Mouse (Mus musculus) heart, embryonic 13.5 days (tissue): ENCODE results near the gene Ifitm5. TPM values are rescaled to one million over a fixed set of nuclear protein-coding genes. Genes with fewer than 3 reads are reported as not detected.

Experiments used
- ATAC-seq: fragments of 200-750 bp; cut with Nextera tagmentation; 2 replicates; pipeline ENCODE4 v1.8.0; 2017; ENCODE audit warnings: moderate TSS enrichment; ENCODE audit not compliant: insufficient number of reproducible peaks, low FRiP score, low TSS enrichment; ENCODE audit errors: extremely low read depth
- H3K27ac ChIP-seq: fragments of 300-500 bp; sonication (generic); replicated peaks from 2 replicates; pipeline ENCODE4 v1.5.1; 2015; ENCODE audit warnings: moderate library complexity, mild to moderate bottlenecking, inconsistent platforms
- H3K27me3 ChIP-seq: fragments of 300-500 bp; sonication (generic); replicated peaks from 2 replicates; pipeline ENCODE4 v1.6.1; 2015; ENCODE audit warnings: mild to moderate bottlenecking, inconsistent platforms
- H3K36me3 ChIP-seq: fragments of 300-500 bp; sonication (generic); 2 replicates; pipeline ENCODE4 v1.6.1; 2015; ENCODE audit warnings: mild to moderate bottlenecking, inconsistent platforms
- H3K4me1 ChIP-seq: fragments of 300-500 bp; sonication (generic); 2 replicates; pipeline ENCODE4 v1.6.1; 2015; ENCODE audit warnings: inconsistent platforms
- H3K4me2 ChIP-seq: fragments of 300-500 bp; sonication (generic); 2 replicates; pipeline ENCODE4 v1.6.1; 2015; ENCODE audit warnings: inconsistent platforms, mild to moderate bottlenecking, moderate library complexity
- H3K4me3 ChIP-seq: fragments of 300-500 bp; sonication (generic); 2 replicates; pipeline ENCODE4 v1.5.1; 2015; ENCODE audit warnings: moderate library complexity, mild to moderate bottlenecking, inconsistent platforms
- H3K9ac ChIP-seq: fragments of 300-500 bp; sonication (generic); 2 replicates; pipeline ENCODE4 v1.6.1; 2015; ENCODE audit warnings: inconsistent platforms, mild to moderate bottlenecking, moderate library complexity
- H3K9me3 ChIP-seq: fragments of 300-500 bp; sonication (generic); 2 replicates; pipeline ENCODE4 v1.6.1; 2016; ENCODE audit warnings: inconsistent platforms
- WGBS: fragments of 180-500 bp; shearing (Covaris S2); methylation state at CpG from one replicate; pipeline ENCODE4 v1.1.7; 2015; ENCODE audit warnings: mixed read lengths; 5-methylcytosine and 5-hydroxymethylcytosine counted together
- polyA plus RNA-seq: library from polyadenylated mRNA; unstranded; fragments of >200 nt; fragmentation: Nextera tagmentation; extraction: Ambion mirVana; gene quantifications from 2 replicates; pipeline ENCODE4 v1.2.1, GENCODE M21; 2015

Gene Ifitm5
- polyA plus RNA-seq, 1 experiment from 2014 or later, result 1.2 TPM

GRCm38 (mm10) chr7:140951051-140951450, 960 bp upstream of the Ifitm5 start:
- peak overlapping the region; percentile 22 for H3K27ac ChIP-seq
- 0 out of 2 replicates have a peak overlapping the region, but pooled peaks have one; percentile 1 for H3K4me2 ChIP-seq

GRCm38 (mm10) chr7:140949255-140949654, 836 bp downstream of the Ifitm5 start:
- Histone ChIP-seq H3K4me1 (peaks cover 67% of the 10 kb centered on the region), H3K27ac (no peak overlapping the region), H3K9me3 (no peaks in the 10 kb centered on the region), H3K36me3 (peaks cover 61% of the 10 kb centered on the region), H3K27me3 (no peaks in the 10 kb centered on the region), H3K4me3 (no peak overlapping the region), H3K9ac (no peak overlapping the region), H3K4me2 (no peak overlapping the region)
- 72% methylated on average over 6 of the region's 6 CpGs for WGBS
- ATAC-seq, result no peak

More at GRCm38 (mm10) chr7:140951051-140951450, 960 bp upstream of the Ifitm5 start:
- 37% methylated on average over 8 of the region's 8 CpGs for WGBS
- Histone ChIP-seq H3K4me3 (no peak overlapping the region), H3K9ac (peak overlapping the region; percentile 34; the same call in 1 of the 2 replicates), H3K27me3 (no peaks in the 10 kb centered on the region), H3K36me3 (peaks cover 48% of the 10 kb centered on the region), H3K4me1 (peaks cover 74% of the 10 kb centered on the region), H3K9me3 (no peaks in the 10 kb centered on the region)
- ATAC-seq, result no peak

DNA sequence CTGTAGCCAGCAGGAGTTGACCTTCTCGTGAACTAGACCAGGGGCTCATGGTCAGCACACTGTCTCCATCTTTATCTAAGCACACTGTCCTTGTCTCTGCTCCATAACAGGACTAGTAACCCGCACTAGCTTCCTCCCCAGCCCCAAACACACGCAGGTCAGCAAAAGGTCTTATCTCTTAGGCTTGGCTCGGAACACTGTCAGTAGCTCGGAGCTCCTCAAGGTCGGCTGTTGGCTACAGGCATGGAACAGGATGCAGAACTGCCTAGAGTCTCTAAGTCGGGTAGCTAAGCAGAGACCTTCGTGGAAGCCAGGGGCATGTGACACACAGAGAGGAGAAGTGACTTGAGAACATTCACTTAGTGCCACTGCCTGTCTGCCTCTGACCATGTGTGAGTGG, 1.9 kb downstream of the Ifitm5 start:
- H3K4me3 ChIP-seq, result no peak overlapping the region
- peaks cover 58% of the 10 kb centered on the region for H3K36me3 ChIP-seq
- peaks cover 59% of the 10 kb centered on the region for H3K4me1 ChIP-seq
- H3K9ac ChIP-seq, result 0 out of 2 replicates have a peak overlapping the region, but pooled peaks have one; percentile 19
- 41% methylated on average over 8 of the region's 8 CpGs for WGBS
- H3K9me3 ChIP-seq, result no peaks in the 10 kb centered on the region
- no peak for ATAC-seq
- H3K27ac ChIP-seq, result peak overlapping the region; percentile 71
- H3K27me3 ChIP-seq, result no peaks in the 10 kb centered on the region
- H3K4me2 ChIP-seq, result no peak overlapping the region

DNA sequence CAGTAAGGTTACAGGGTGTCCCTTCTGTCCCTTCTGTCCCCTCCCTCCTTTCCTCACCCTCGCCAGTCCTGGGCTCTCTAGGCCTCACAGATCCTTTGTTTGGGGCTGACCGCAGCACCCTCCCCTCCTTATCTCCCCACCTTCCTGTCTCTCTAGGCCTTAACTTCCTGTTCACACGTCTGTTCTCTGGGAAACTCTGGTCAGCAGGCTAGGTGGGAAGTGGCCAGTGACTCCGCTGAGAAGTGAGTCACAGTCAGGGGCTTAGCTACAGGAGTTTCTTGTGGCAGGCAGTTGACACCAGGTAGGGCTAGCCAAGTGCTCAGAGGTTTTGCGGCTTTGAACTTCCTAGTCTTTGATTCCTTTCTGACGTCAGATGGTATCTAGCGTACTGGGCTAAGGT, 3.1 kb downstream of the Ifitm5 start:
- H3K4me1 ChIP-seq, result peaks cover 62% of the 10 kb centered on the region
- no peak for ATAC-seq

GRCm38 (mm10) chr7:140946311-140946710, 3.8 kb downstream of the Ifitm5 start:
- H3K4me2 ChIP-seq, result no peak overlapping the region
- H3K9ac ChIP-seq, result no peak overlapping the region
- H3K27ac ChIP-seq, result peak overlapping the region; percentile 71
- no peak for ATAC-seq
- peaks cover 52% of the 10 kb centered on the region for H3K36me3 ChIP-seq
- no peaks in the 10 kb centered on the region for H3K27me3 ChIP-seq
- H3K4me3 ChIP-seq, result no peak overlapping the region
- H3K9me3 ChIP-seq, result no peaks in the 10 kb centered on the region
- peaks cover 57% of the 10 kb centered on the region for H3K4me1 ChIP-seq
- WGBS, result 83% methylated on average over 10 of the region's 10 CpGs

More for the DNA sequence above, 3.1 kb downstream of the Ifitm5 start:
- H3K9ac ChIP-seq, result peak overlapping the region; percentile 2; the same call in 1 of the 2 replicates
- peak overlapping the region; percentile 71 for H3K27ac ChIP-seq
- no peaks in the 10 kb centered on the region for H3K27me3 ChIP-seq
- no peak overlapping the region for H3K4me2 ChIP-seq
- H3K36me3 ChIP-seq, result peaks cover 52% of the 10 kb centered on the region
- 34% methylated on average over 7 of the region's 7 CpGs for WGBS
- H3K4me3 ChIP-seq, result no peak overlapping the region
- H3K9me3 ChIP-seq, result no peaks in the 10 kb centered on the region

DNA sequence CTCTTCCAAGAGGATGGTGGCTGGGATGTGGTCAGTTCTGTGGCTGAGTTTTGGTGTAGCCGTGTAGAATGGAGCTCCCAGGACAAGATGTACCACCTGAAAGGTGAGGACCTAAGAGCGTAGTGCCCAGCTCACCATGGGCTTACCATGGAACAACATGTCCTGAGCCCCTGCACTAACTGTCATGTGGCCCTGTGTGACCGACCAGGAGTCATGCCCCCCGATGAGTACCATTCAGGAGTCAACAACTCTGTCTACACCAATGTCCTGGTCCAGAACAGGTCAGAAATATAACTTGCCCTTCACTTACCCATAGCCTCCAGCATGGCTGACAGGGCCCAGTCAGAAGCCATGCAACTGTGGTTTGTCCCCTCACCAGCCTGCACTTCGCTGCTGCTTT, 4.8 kb downstream of the Ifitm5 start:
- Histone ChIP-seq H3K4me3 (no peak overlapping the region), H3K27ac (no peak overlapping the region), H3K4me2 (no peak overlapping the region), H3K9ac (no peak overlapping the region), H3K27me3 (no peaks in the 10 kb centered on the region), H3K9me3 (no peaks in the 10 kb centered on the region), H3K4me1 (peaks cover 51% of the 10 kb centered on the region), H3K36me3 (peaks cover 52% of the 10 kb centered on the region)
- WGBS, result 89% methylated on average over 5 of the region's 5 CpGs
- no peak for ATAC-seq

DNA sequence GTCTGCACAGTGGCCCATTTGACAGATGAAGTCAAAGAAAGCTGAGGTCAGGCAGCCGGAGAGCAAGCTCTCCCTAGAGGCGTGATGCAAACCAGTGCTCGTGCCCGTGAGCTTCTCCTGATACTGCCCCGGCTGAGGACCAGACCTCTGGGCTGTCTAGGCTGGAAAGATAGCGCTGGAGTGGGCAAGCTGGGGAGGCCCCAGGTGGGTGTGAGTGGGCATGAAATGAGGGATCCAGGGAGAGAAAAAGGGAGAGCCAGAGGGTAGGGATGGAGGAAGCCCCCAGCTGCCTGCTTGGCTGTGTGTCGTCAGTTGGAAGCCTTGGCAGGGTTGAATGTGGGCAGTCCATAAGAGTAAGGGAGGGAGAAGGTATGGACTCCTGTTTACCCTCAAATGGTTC, 5.9 kb downstream of the Ifitm5 start:
- Histone ChIP-seq H3K27ac (no peak overlapping the region), H3K27me3 (0 out of 2 replicates have a peak, but pooled peaks cover 6% of the 10 kb centered on the region), H3K4me3 (no peak overlapping the region), H3K4me2 (no peak overlapping the region), H3K9me3 (no peaks in the 10 kb centered on the region), H3K4me1 (peaks cover 57% of the 10 kb centered on the region), H3K36me3 (peaks cover 45% of the 10 kb centered on the region), H3K9ac (no peak overlapping the region)
- 80% methylated on average over 7 of the region's 7 CpGs for WGBS
- ATAC-seq, result no peak

GRCm38 (mm10) chr7:140943356-140943755, 6.7 kb downstream of the Ifitm5 start:
- Histone ChIP-seq H3K4me1 (peaks cover 56% of the 10 kb centered on the region), H3K9ac (peak overlapping the region; percentile 58; the same call in 1 of the 2 replicates), H3K27ac (no peak overlapping the region), H3K36me3 (peaks cover 37% of the 10 kb centered on the region), H3K27me3 (0 out of 2 replicates have a peak, but pooled peaks cover 6% of the 10 kb centered on the region), H3K4me3 (no peak overlapping the region), H3K9me3 (no peaks in the 10 kb centered on the region), H3K4me2 (no peak overlapping the region)
- no peak for ATAC-seq
- 76% methylated on average over 4 of the region's 4 CpGs for WGBS

- Histone ChIP-seq H3K4me1 (peaks cover 51% of the 10 kb centered on the region), H3K36me3 (peaks cover 31% of the 10 kb centered on the region), H3K9ac (0 out of 2 replicates have a peak overlapping the region, but pooled peaks have one; percentile 58), H3K27ac (peak overlapping the region; percentile 91; the same call in 1 of the 2 replicates), H3K4me2 (peak overlapping the region; percentile 77; the same call in 1 of the 2 replicates), H3K27me3 (0 out of 2 replicates have a peak, but pooled peaks cover 8% of the 10 kb centered on the region), H3K9me3 (no peaks in the 10 kb centered on the region), H3K4me3 (peak overlapping the region; percentile 66; the same call in 1 of the 2 replicates)
- no peak for ATAC-seq
- 84% methylated on average over 10 of the region's 10 CpGs for WGBS
Observed at GRCm38 (mm10) chr7:140942811-140943210, 7.3 kb downstream of the Ifitm5 start.

- ATAC-seq, result no peak
- H3K27me3 ChIP-seq, result 0 out of 2 replicates have a peak, but pooled peaks cover 13% of the 10 kb centered on the region
- peak overlapping the region; percentile 66 for H3K4me3 ChIP-seq
- peaks cover 46% of the 10 kb centered on the region for H3K4me1 ChIP-seq
- H3K4me2 ChIP-seq, result peak overlapping the region; percentile 77
- H3K9ac ChIP-seq, result peak overlapping the region; percentile 91
- peaks cover 26% of the 10 kb centered on the region for H3K36me3 ChIP-seq
- 58% methylated on average over 9 of the region's 9 CpGs for WGBS
- no peaks in the 10 kb centered on the region for H3K9me3 ChIP-seq
- H3K27ac ChIP-seq, result peak overlapping the region; percentile 91
Observed at GRCm38 (mm10) chr7:140942341-140942740, 7.8 kb downstream of the Ifitm5 start.

DNA sequence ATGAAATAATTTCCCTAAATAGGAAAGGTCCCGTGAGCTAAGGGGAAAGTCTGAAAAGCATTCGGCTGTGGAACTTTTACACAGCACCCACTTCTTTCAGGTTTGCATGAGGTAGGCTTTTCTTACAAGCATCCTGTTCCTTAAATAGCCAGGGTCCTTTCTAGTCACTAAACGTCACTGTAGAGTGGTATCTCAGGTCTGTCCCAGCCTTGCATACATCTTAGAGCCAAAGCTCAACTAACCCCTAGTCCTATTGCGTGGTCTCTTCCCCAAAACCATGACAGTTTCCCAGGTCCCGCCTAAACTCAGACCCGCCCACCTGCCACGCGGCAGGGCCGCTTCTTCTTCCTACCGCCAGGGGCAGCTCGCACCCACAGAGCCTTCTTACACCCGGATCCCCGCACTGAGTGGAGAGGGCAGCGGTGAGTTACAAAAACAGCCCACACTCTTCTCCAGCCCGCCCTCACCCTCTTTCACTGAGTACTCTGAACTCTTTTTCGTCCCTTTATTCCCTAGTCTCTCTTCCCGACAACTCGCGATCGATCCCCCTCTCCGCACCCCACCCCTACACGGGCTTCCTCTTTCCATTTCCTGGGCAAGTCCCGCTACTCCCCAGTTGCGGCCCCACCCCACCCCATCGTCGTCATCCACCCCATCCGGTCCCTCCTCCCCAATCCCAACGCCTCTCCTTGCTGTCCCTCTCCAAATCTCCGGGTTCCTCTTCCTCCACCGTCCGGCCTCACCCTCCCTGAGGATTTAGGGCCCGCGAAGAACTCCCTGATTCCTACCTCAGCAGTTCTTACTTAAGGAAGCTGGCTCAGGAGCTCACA, 8.7 kb downstream of the Ifitm5 start, which contains the start of gene Pgghg:
TSS of gene Pgghg (plus strand) at position 170 of the 830 bp plus-strand sequence.
- Histone ChIP-seq H3K4me2 (peak within 1 kb of the TSS; percentile 77), H3K36me3 (peaks cover 17% of the 10 kb centered on the region), H3K27me3 (peaks cover 22% of the 10 kb centered on the region; the same call in 1 of the 2 replicates), H3K9ac (peak within 1 kb of the TSS; percentile 91), H3K4me1 (peaks cover 38% of the 10 kb centered on the region), H3K9me3 (no peaks in the 10 kb centered on the region), H3K27ac (peak within 1 kb of the TSS; percentile 91), H3K4me3 (peak within 1 kb of the TSS; percentile 66)
- ATAC-seq, result peak; percentile 79
- 3% methylated on average over 33 of the region's 33 CpGs for WGBS
